Mouse (Mus musculus) urinary bladder, postnatal 10 days (tissue): ENCODE measurements around the gene Elfn2.

Experiments
- DNase-seq: peaks from one replicate; pipeline ENCODE4 v3.0.0; 2022; ENCODE audit warnings: low spot score

Elfn2 gene

GRCm38 (mm10) chr15:78720532-78720931 lies 2.0 kb upstream of the Elfn2 start:
- no peak for DNase-seq

GRCm38 (mm10) chr15:78720094-78720493 lies 1.5 kb upstream of the Elfn2 start:
- no peak for DNase-seq

- DNase-seq: no peak
Observed at GRCm38 (mm10) chr15:78719416-78719815, 845 bp upstream of the Elfn2 start.

- no peak for DNase-seq
Observed at GRCm38 (mm10) chr15:78716936-78717335, 1.6 kb downstream of the Elfn2 start.

- DNase-seq: no peak
Observed at GRCm38 (mm10) chr15:78715856-78716255, 2.7 kb downstream of the Elfn2 start.

- no peak for DNase-seq
Observed at GRCm38 (mm10) chr15:78713751-78714150, 4.8 kb downstream of the Elfn2 start.

- DNase-seq: no peak
Observed at GRCm38 (mm10) chr15:78712335-78713258, 6.0 kb downstream of the Elfn2 start.

- DNase-seq: no peak
Observed at GRCm38 (mm10) chr15:78711935-78712334, 6.6 kb downstream of the Elfn2 start.

- no peak for DNase-seq
Observed at GRCm38 (mm10) chr15:78710634-78711033, 7.9 kb downstream of the Elfn2 start.

- DNase-seq: no peak
Observed at GRCm38 (mm10) chr15:78709767-78710166, 8.8 kb downstream of the Elfn2 start.

- DNase-seq: no peak
Observed at GRCm38 (mm10) chr15:78706630-78707029, 11.9 kb downstream of the Elfn2 start.

GRCm38 (mm10) chr15:78704824-78705223 lies 13.7 kb downstream of the Elfn2 start:
- DNase-seq: no peak

GRCm38 (mm10) chr15:78704007-78704406 lies 14.6 kb downstream of the Elfn2 start:
- DNase-seq: no peak

- no peak for DNase-seq
Observed at GRCm38 (mm10) chr15:78700420-78700819, 18.2 kb downstream of the Elfn2 start.

GRCm38 (mm10) chr15:78699513-78699912 lies 19.1 kb downstream of the Elfn2 start:
- no peak for DNase-seq

- no peak for DNase-seq
Observed at GRCm38 (mm10) chr15:78698491-78699135, 20.0 kb downstream of the Elfn2 start.

GRCm38 (mm10) chr15:78698084-78698483 lies 20.5 kb downstream of the Elfn2 start:
- DNase-seq: no peak

GRCm38 (mm10) chr15:78695745-78696144 lies 22.8 kb downstream of the Elfn2 start:
- DNase-seq: no peak

- DNase-seq: no peak
Observed at GRCm38 (mm10) chr15:78692505-78692904, 26.1 kb downstream of the Elfn2 start.

- no peak for DNase-seq
Observed at GRCm38 (mm10) chr15:78690716-78691115, 27.9 kb downstream of the Elfn2 start.

GRCm38 (mm10) chr15:78686910-78687309 lies 31.7 kb downstream of the Elfn2 start:
- DNase-seq: no peak

- DNase-seq: no peak
Observed at GRCm38 (mm10) chr15:78684111-78684510, 34.5 kb downstream of the Elfn2 start.

- no peak for DNase-seq
Observed at GRCm38 (mm10) chr15:78683474-78683873, 35.1 kb downstream of the Elfn2 start.
